Mouse (Mus musculus) lung, embryonic 16.5 days (tissue): Measurements from ENCODE around the gene Klhl35. TPM values are rescaled to one million over a fixed set of nuclear protein-coding genes. Genes with fewer than 3 reads are reported as not detected.

Experiments
- ATAC-seq: fragments of 200-750 bp; cut with Nextera tagmentation; 2 replicates; pipeline ENCODE4 v1.8.0; 2017; ENCODE audit warnings: low read depth, mild to moderate bottlenecking, moderate library complexity
- H3K27ac ChIP-seq: fragments of 300-500 bp; sonication (generic); 2 replicates; pipeline ENCODE4 v1.5.1; 2014; ENCODE audit warnings: mild to moderate bottlenecking, control low read depth, low read length
- H3K27me3 ChIP-seq: fragments of 300-500 bp; sonication (generic); 2 replicates; pipeline ENCODE4 v1.6.1; 2014; ENCODE audit warnings: low read depth, low read length, mixed read lengths; ENCODE audit not compliant: control insufficient read depth, insufficient read depth
- H3K36me3 ChIP-seq: fragments of 300-500 bp; sonication (generic); 2 replicates; pipeline ENCODE4 v1.6.1; 2014; ENCODE audit warnings: low read length; ENCODE audit not compliant: control insufficient read depth, insufficient read depth
- H3K4me1 ChIP-seq: fragments of 300-500 bp; sonication (generic); replicated peaks from 2 replicates; pipeline ENCODE4 v1.6.1; 2014; ENCODE audit warnings: low read length, mixed read lengths; ENCODE audit not compliant: control insufficient read depth, insufficient read depth
- H3K4me2 ChIP-seq: fragments of 300-500 bp; sonication (generic); 2 replicates; pipeline ENCODE4 v1.6.1; 2014; ENCODE audit warnings: low read depth, low read length, control low read depth
- H3K4me3 ChIP-seq: fragments of 300-500 bp; sonication (generic); 2 replicates; pipeline ENCODE4 v1.5.1; 2014; ENCODE audit warnings: mild to moderate bottlenecking, low read length, control low read depth
- H3K9ac ChIP-seq: fragments of 300-500 bp; sonication (generic); 2 replicates; pipeline ENCODE4 v1.6.1; 2014; ENCODE audit warnings: low read length, control low read depth
- H3K9me3 ChIP-seq: fragments of 300-500 bp; sonication (generic); 2 replicates; pipeline ENCODE4 v1.6.1; 2016; ENCODE audit warnings: low read length; ENCODE audit not compliant: control insufficient read depth
- WGBS: fragments of 180-500 bp; shearing (Covaris S2); extraction: QIAGEN DNeasy Blood & Tissue Kit; methylation state at CpG from one replicate; pipeline ENCODE4 v1.1.7; 2014; 5-methylcytosine and 5-hydroxymethylcytosine counted together
- polyA plus RNA-seq: library from polyadenylated mRNA; unstranded; fragments of >200 nt; fragmentation: Nextera tagmentation; extraction: Ambion mirVana; gene quantifications from 2 replicates; pipeline ENCODE4 v1.2.1, GENCODE M21; 2015

The Klhl35 gene
- polyA plus RNA-seq, 1 experiment from 2014 or later: 0.30 TPM

GRCm38 (mm10) chr7:99475562-99475911 is 9.7 kb downstream of the Klhl35 start:
- 83% methylated on average over 2 of the region's 2 CpGs for WGBS
- Histone ChIP-seq H3K9ac (no peak overlapping the region), H3K9me3 (no peaks in the 10 kb centered on the region), H3K36me3 (peaks cover 43% of the 10 kb centered on the region), H3K27ac (no peak overlapping the region), H3K4me3 (no peak overlapping the region), H3K4me2 (no peak overlapping the region), H3K4me1 (peaks cover 15% of the 10 kb centered on the region), H3K27me3 (no peaks in the 10 kb centered on the region)
- ATAC-seq: no peak

DNA sequence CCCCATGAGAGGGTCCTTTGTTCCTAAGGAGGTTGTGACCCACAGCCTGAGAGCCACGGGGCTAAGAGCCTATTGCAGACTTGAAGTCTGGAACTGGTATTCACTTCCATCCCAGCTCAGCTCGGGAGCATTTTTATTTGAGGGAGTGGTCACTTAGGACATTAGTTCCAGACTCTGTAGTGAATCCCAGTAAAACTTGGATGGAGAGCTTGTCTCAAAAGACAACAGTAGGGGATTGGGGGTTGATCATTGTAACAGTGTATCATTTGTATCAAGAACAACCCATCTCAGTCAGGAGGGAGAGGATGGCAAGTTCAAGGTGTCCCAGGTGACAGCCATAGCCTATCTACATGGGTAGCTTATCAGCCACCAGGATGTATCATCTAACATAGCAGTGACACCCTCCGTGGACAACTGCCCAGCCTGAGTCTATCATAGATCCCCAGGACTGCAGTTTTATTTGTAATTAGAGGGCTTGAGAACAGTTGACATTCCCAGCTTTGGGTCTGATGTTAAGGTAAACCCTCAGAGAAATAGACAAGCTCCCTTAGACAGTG is 10.8 kb downstream of the Klhl35 start:
- ATAC-seq: no peak
- 29% methylated on average over 3 of the region's 3 CpGs for WGBS
- Histone ChIP-seq H3K9me3 (no peaks in the 10 kb centered on the region), H3K4me1 (peaks cover 22% of the 10 kb centered on the region), H3K27ac (no peak overlapping the region), H3K36me3 (peaks cover 54% of the 10 kb centered on the region), H3K27me3 (no peaks in the 10 kb centered on the region), H3K9ac (no peak overlapping the region), H3K4me2 (no peak overlapping the region), H3K4me3 (no peak overlapping the region)

DNA sequence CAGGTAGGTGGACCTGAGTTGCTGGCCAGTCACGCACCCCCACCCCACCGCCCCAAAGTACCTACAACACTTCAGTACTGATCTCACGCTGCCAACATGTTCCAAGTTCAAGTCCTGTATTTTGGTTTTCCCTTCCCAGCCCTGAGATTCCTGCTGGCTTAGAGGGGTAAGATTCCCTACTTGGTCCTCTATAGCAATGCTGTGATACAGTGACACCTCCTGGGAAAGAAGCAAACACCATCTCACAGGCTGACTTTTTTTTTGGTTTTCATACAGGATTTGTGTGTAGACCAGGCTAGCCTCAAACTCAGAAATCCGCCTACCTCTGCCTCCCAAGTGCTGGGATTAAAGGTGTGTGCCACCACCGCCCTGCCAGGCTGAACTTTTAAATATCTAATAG is 11.4 kb downstream of the Klhl35 start:
- Histone ChIP-seq H3K36me3 (peaks cover 57% of the 10 kb centered on the region), H3K4me3 (no peak overlapping the region), H3K27ac (no peak overlapping the region), H3K9me3 (no peaks in the 10 kb centered on the region), H3K27me3 (no peaks in the 10 kb centered on the region), H3K4me2 (no peak overlapping the region), H3K4me1 (peaks cover 28% of the 10 kb centered on the region), H3K9ac (no peak overlapping the region)
- 84% methylated on average over 5 of the region's 5 CpGs for WGBS
- no peak for ATAC-seq

DNA sequence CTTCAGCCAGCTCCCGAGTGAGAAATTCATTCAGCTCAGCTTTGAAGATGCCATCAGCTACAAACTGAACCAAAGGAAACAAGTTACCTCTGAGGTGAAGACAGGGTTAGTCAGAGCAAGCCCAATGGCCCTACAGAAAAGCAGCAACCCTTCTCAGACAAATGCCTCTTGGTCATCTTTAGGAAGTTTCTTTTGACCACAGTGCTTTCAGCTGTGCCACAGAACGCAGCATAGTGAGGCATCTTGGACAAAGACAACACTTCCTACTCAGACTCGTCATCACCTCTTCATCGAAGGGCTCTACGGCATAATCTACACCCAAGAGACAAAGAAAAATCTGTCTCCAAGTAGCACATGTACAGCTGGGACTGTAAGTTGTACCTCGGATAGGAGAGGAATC is 16.8 kb downstream of the Klhl35 start:
- peaks cover 43% of the 10 kb centered on the region for H3K36me3 ChIP-seq
- peak overlapping the region; percentile 81 for H3K4me3 ChIP-seq
- H3K4me1 ChIP-seq: peaks cover 18% of the 10 kb centered on the region
- no peak for ATAC-seq
- peak overlapping the region; percentile 95 for H3K4me2 ChIP-seq
- H3K27me3 ChIP-seq: no peaks in the 10 kb centered on the region
- no peaks in the 10 kb centered on the region for H3K9me3 ChIP-seq
- peak overlapping the region; percentile 86 for H3K9ac ChIP-seq
- H3K27ac ChIP-seq: peak overlapping the region; percentile 83
- WGBS: under 1% methylated on average over 6 of the region's 6 CpGs

GRCm38 (mm10) chr7:99483271-99483923 is 17.6 kb downstream of the Klhl35 start, which contains the start of gene Rps3:
Gene Rps3, minus strand, starts transcription at chr7:99483738.
- under 1% methylated on average over 45 of the region's 45 CpGs for WGBS
- Histone ChIP-seq H3K27me3 (no peaks in the 10 kb centered on the region), H3K9me3 (no peaks in the 10 kb centered on the region), H3K4me2 (peak within 1 kb of the TSS; percentile 95), H3K27ac (peak within 1 kb of the TSS; percentile 83), H3K4me3 (peak within 1 kb of the TSS; percentile 81), H3K4me1 (peaks cover 18% of the 10 kb centered on the region), H3K9ac (peak within 1 kb of the TSS; percentile 86), H3K36me3 (peaks cover 36% of the 10 kb centered on the region)
- peak; percentile 98 for ATAC-seq

DNA sequence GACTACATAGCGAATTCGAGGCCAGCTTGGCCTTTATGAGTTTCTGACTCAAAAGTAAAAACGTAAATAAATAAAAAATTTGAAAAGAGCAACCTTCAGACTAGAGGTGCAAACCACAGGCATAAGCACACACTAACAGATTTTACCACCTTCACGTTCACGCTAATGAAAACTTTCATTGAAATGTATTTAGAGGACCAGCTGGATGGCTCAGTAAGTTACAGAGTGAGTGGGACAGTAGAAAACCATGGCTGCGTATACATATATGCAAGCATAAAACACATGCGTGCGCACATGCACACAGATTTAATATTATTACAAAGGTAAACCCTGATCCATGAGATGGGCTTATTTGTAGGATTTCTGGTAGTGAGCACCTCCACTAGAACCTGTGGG is 18.1 kb downstream of the Klhl35 start:
- Histone ChIP-seq H3K4me3 (peak overlapping the region; percentile 81), H3K27me3 (no peaks in the 10 kb centered on the region), H3K9me3 (no peaks in the 10 kb centered on the region), H3K9ac (no peak overlapping the region), H3K36me3 (peaks cover 31% of the 10 kb centered on the region), H3K4me1 (peaks cover 18% of the 10 kb centered on the region), H3K27ac (no peak overlapping the region), H3K4me2 (peak overlapping the region; percentile 45)
- WGBS: 41% methylated on average over 8 of the region's 8 CpGs
- ATAC-seq: peak; percentile 7

DNA sequence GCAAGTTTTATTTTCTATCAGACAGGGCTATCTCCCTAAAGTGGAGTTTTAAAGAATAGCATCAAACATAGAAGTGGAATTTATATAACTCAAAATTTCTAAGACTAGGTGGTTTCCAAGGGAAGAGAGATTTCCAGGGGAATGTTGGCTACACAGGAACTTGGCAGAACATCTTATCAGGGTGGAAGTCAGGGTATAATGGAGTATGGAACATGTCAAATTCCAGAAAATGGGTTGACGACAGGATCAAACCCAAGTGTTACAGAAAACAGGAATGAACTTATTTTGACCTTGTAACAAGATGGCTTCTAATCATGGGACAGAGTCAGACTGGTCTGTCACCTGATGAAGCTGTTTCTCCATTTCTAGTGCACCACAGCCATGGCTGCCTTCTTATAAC is 18.9 kb downstream of the Klhl35 start:
- Histone ChIP-seq H3K36me3 (peaks cover 23% of the 10 kb centered on the region), H3K9ac (no peak overlapping the region), H3K27ac (no peak overlapping the region), H3K9me3 (no peaks in the 10 kb centered on the region), H3K4me2 (no peak overlapping the region), H3K4me3 (no peak overlapping the region), H3K27me3 (no peaks in the 10 kb centered on the region), H3K4me1 (peaks cover 18% of the 10 kb centered on the region)
- ATAC-seq: no peak
- WGBS: 87% methylated on average over 1 of the region's 1 CpGs

DNA sequence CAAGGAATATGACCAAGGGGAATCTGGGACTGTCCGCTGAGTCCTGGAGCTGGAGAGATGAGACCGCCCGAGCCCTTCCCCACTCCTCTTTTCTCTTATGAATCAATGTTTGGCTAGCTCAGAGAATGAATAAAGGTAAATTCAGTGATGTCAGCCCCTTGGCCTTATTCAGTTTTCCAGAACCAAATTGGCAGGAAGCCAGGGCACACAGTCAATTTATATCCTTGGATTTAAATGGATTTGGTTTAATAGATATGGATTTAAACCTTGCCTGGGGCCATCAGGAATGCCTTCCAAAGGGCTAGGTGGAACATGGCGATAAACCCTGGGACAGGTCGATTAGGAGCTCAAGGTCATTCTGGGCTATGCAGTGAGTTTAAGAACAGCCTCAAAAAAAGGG is 23.9 kb downstream of the Klhl35 start:
- Histone ChIP-seq H3K4me3 (no peak overlapping the region), H3K4me1 (no peaks in the 10 kb centered on the region), H3K9ac (no peak overlapping the region), H3K36me3 (no peaks in the 10 kb centered on the region), H3K9me3 (no peaks in the 10 kb centered on the region), H3K4me2 (no peak overlapping the region), H3K27ac (no peak overlapping the region), H3K27me3 (no peaks in the 10 kb centered on the region)
- no peak for ATAC-seq
- 62% methylated on average over 5 of the region's 5 CpGs for WGBS

DNA sequence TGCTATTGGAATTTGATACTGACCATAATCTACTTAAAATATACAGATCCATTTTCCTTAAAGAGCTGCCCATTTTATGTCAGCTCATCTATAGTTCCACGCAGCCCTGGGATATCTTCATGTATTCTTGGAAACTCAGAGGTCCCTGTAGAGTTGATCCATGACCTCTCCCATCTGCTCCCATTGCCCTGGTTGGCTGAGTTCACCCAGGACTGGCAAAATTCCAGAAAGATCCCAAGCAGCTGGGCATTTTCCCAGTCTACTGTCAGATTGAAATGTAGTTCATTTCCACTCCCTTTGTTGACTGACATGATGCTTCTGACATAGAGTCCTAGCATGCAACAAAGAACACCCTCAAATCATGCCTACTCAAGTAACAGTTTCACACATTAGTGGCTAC is 33.3 kb downstream of the Klhl35 start:
- no peak overlapping the region for H3K4me3 ChIP-seq
- peak; percentile 56 for ATAC-seq
- WGBS: 34% methylated on average over 1 of the region's 1 CpGs

More for the DNA sequence above, 33.3 kb downstream of the Klhl35 start:
- Histone ChIP-seq H3K36me3 (no peaks in the 10 kb centered on the region), H3K9ac (no peak overlapping the region), H3K9me3 (no peaks in the 10 kb centered on the region), H3K27me3 (no peaks in the 10 kb centered on the region), H3K27ac (no peak overlapping the region), H3K4me2 (no peak overlapping the region), H3K4me1 (peaks cover 3% of the 10 kb centered on the region)
